ENCODE assay signal across 11 mouse cellular contexts in the genomic region with DNA sequence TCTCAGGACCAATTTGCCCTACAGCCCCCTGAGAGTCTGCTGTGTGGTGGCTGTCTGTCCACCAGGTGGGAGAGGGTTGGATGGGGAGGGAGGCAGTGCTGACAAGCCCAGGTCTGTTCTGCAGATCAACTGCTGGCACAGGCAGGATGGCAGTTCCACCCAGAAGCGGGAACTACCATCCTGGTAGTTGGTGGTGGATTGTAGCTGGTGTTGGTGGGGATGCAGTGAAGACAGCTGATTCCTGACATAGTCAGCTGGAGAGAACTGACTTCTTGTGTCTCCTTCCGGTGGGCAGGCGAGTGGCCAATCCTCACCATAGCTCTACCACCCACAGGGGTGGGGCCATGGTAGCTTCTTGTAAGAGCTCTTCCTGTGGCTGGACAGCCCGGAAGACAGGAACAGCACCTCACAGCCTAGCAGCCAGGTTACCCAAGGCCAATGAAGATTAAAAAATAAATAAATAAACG. TPM values are rescaled to one million over a fixed set of nuclear protein-coding genes. Genes with fewer than 3 reads are reported as not detected.
A peak's percentile ranks its signal among the peaks of the same experiment; 100 is the strongest.
DNase-seq lines count a peak whose midpoint lies in the region; ATAC-seq lines count a peak whose summit lies in the region.
"Had no signal": no experiment of that assay in that cellular context is flagged by ENCODE, and none has a peak within 500 bp of the region (broad histone marks: within the 10 kb centered on the region; RNA-seq: fewer than 3 reads in every experiment).

No protein-coding gene starts in this region.

- peak; percentile 61 for DNase-seq in thymus, postnatal 0 days (ENCODE audit: low spot score)
- DNase-seq in thymus, postnatal 10 days (ENCODE audit: low spot score in 2 of 2): no peak
- no peak for DNase-seq in right cerebral cortex, postnatal 14 days
- DNase-seq in gastrocnemius, postnatal 14 days: no peak
- DNase-seq: left cerebral cortex, postnatal 4 days had no signal

- H3K4me2 ChIP-seq in liver, embryonic 12.5 days: peak overlapping the region; percentile 49
- H3K4me2 ChIP-seq: heart, embryonic 13.5 days; neural tube, embryonic 12.5 days had no signal

- intact Hi-C loops in gastrocnemius, postnatal 14 days (cut with DNase I; ENCODE audit: low total_unique reads): no loop called here

- WGBS in liver, embryonic 12.5 days (ENCODE audit: insufficient replicate concordance): 25% methylated on average over 5 of the region's 5 CpGs

- peaks cover 16% of the 10 kb centered on the region for H3K4me1 ChIP-seq in liver, embryonic 12.5 days
- H3K4me1 ChIP-seq: heart, embryonic 13.5 days; neural tube, embryonic 12.5 days had no signal

- peak overlapping the region; percentile 79 for H3K27ac ChIP-seq in liver, embryonic 12.5 days
- H3K27ac ChIP-seq: heart, embryonic 13.5 days; neural tube, embryonic 12.5 days had no signal

- peak overlapping the region; percentile 14 for H3K9ac ChIP-seq in liver, embryonic 12.5 days
- H3K9ac ChIP-seq: heart, embryonic 13.5 days; neural tube, embryonic 12.5 days had no signal

- no peaks in the 10 kb centered on the region; the same call in 1 of the 2 replicates for H3K27me3 ChIP-seq in liver, embryonic 12.5 days (replicated peaks)
- H3K27me3 ChIP-seq: heart, embryonic 13.5 days; neural tube, embryonic 12.5 days had no signal

- ATAC-seq in liver, embryonic 12.5 days: peak; percentile 82
- ATAC-seq in neutrophil, adult 5-6 weeks (ENCODE audit: extremely low read depth, insufficient number of reproducible peaks, low FRiP score, poor library complexity, severe bottlenecking): peak; percentile 54
- ATAC-seq in inflammation-experienced regulatory T-cells, adult 6 months: no peak
- no peak for ATAC-seq in activated CD4-positive, CD25-positive, alpha-beta regulatory T cell, adult 4 months

- no peaks in the 10 kb centered on the region for H3K9me3 ChIP-seq in liver, embryonic 12.5 days (replicated peaks)
- H3K9me3 ChIP-seq: heart, embryonic 13.5 days; neural tube, embryonic 12.5 days had no signal

- H3K4me3 ChIP-seq in liver, embryonic 12.5 days: no peak overlapping the region
- H3K4me3 ChIP-seq: heart, embryonic 13.5 days; neural tube, embryonic 12.5 days had no signal

- no peaks in the 10 kb centered on the region for H3K36me3 ChIP-seq in liver, embryonic 12.5 days
- H3K36me3 ChIP-seq: heart, embryonic 13.5 days; neural tube, embryonic 12.5 days had no signal

RNA-seq across cellular contexts. Expression of gene Ssr1, which starts 16.5 kb away (rescaled TPM):
- 79.5 and 87.2 TPM in 2 replicates for polyA plus RNA-seq in thymus, postnatal 0 days (2015; fragmentation: Nextera tagmentation; extraction: Ambion mirVana)
- polyA plus RNA-seq in liver, embryonic 12.5 days (2016; fragmentation: Nextera tagmentation; extraction: Ambion mirVana): 103 and 107 TPM in 2 replicates
- total RNA-seq in neutrophil, adult 5-6 weeks (2017): 38.7 and 50.6 TPM in 2 replicates
- polyA plus RNA-seq in inflammation-experienced regulatory T-cells, adult 6 months (2017; shearing (Covaris generic)): 100 to 1,000 TPM in 1 of 3 experiments, 10 to 100 TPM in 2; 90.4 to 169 (median 97.7) TPM
- polyA plus RNA-seq in activated CD4-positive, CD25-positive, alpha-beta regulatory T cell, adult 4 months (2017; shearing (Covaris generic)): 100 to 1,000 TPM; 109 to 123 TPM
- total RNA-seq in gastrocnemius, postnatal 14 days (2021): 10 to 100 TPM; 54.3 to 58.5 TPM

RNA-seq across cellular contexts. Expression of gene Riok1, which starts 26.3 kb away (rescaled TPM):
- 57.5 and 70.8 TPM in 2 replicates for polyA plus RNA-seq in thymus, postnatal 0 days (2015; fragmentation: Nextera tagmentation; extraction: Ambion mirVana)
- polyA plus RNA-seq in liver, embryonic 12.5 days (2016; fragmentation: Nextera tagmentation; extraction: Ambion mirVana): 33.9 TPM in 2 replicates
- 114 and 138 TPM in 2 replicates for total RNA-seq in neutrophil, adult 5-6 weeks (2017)
- 100 to 1,000 TPM in 1 of 3 experiments, 10 to 100 TPM in 2; 86.6 to 129 (median 91.8) TPM for polyA plus RNA-seq in inflammation-experienced regulatory T-cells, adult 6 months (2017; shearing (Covaris generic))
- 100 to 1,000 TPM in 1 of 2 experiments, 10 to 100 TPM in 1; 82.1 to 103 TPM for polyA plus RNA-seq in activated CD4-positive, CD25-positive, alpha-beta regulatory T cell, adult 4 months (2017; shearing (Covaris generic))
- 10 to 100 TPM in 1 of 2 experiments, 1 to 10 TPM in 1; 9.2 to 11.9 TPM for total RNA-seq in gastrocnemius, postnatal 14 days (2021)

RNA-seq across cellular contexts. Expression of gene Cage1, which starts 26.4 kb away (rescaled TPM):
- polyA plus RNA-seq in thymus, postnatal 0 days (2015; fragmentation: Nextera tagmentation; extraction: Ambion mirVana): 1.0 and 1.2 TPM in 2 replicates
- polyA plus RNA-seq in liver, embryonic 12.5 days (2016; fragmentation: Nextera tagmentation; extraction: Ambion mirVana): 0.80 and 0.88 TPM in 2 replicates
- total RNA-seq in neutrophil, adult 5-6 weeks (2017): 4.5 and 4.9 TPM in 2 replicates
- 1 to 10 TPM; 1.1 to 3.9 (median 1.5) TPM for polyA plus RNA-seq in inflammation-experienced regulatory T-cells, adult 6 months (2017; shearing (Covaris generic))
- 1 to 10 TPM; 1.5 to 2.4 TPM for polyA plus RNA-seq in activated CD4-positive, CD25-positive, alpha-beta regulatory T cell, adult 4 months (2017; shearing (Covaris generic))
- total RNA-seq in gastrocnemius, postnatal 14 days (2021): under 1 TPM; 0.51 to 0.98 TPM

Comparison
In these comparisons a context has a peak if more than half of its experiments do, and no peak if none do; other contexts are left out.
1. ATAC-seq: peak in liver, embryonic 12.5 days (single experiment) and neutrophil, adult 5-6 weeks (single experiment); none in inflammation-experienced regulatory T-cells, adult 6 months (single experiment) and activated CD4-positive, CD25-positive, alpha-beta regulatory T cell, adult 4 months (single experiment).